7 mouse cellular contexts compared by ENCODE assay signal in the genomic region with DNA sequence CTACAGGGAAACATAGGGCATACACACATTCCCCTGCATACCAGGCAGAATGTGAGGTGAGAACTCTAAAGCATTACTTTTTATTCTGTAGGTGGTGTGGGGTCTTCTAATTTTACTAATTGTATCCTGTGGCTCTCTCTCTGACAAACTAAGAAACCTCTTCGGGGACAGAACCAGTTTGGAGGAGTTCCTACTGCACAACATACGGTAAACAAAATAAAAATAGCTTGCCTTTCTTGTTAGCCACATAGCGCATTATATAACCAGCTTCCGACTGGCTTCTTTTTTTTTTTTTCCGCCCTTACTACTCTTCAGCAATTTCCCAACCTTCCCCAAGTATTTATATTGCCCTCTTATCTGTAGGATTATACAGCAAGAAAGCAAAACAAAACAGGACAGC. TPM values are rescaled to one million over a fixed set of nuclear protein-coding genes. Genes with fewer than 3 reads are reported as not detected.
A peak's percentile ranks its signal among the peaks of the same experiment; 100 is the strongest.
DNase-seq lines count a peak whose midpoint lies in the region; ATAC-seq and TF ChIP-seq lines count a peak whose summit lies in the region.

No protein-coding gene starts in this region.

- 0 out of 2 replicates have a peak overlapping the region, but pooled peaks have one; percentile 92 for H3K27ac ChIP-seq in embryonic facial prominence, embryonic 14.5 days (replicated peaks; ENCODE audit: low read depth, low read length)
- peak overlapping the region; percentile 90 for H3K27ac ChIP-seq in limb, embryonic 10.5 days
- peak overlapping the region; percentile 42; the same call in 1 of the 2 replicates for H3K27ac ChIP-seq in small intestine, adult 2 months (ENCODE audit: insufficient read depth, low read depth, low read length)

- no peak for DNase-seq in lung, adult 2 months
- DNase-seq in lung, postnatal 10 days, result no peak
- DNase-seq in embryonic facial prominence, embryonic 14.5 days (ENCODE audit: low spot score), result no peak
- DNase-seq in limb, embryonic 10.5 days (ENCODE audit: low spot score), result no peak
- no peak for DNase-seq in right cerebral cortex, postnatal 25 days

- peak overlapping the region; percentile 46 for H3K4me3 ChIP-seq in lung, adult 2 months (replicated peaks; ENCODE audit: extremely low read depth, low read depth, low read length)
- peak overlapping the region; percentile 90 for H3K4me3 ChIP-seq in embryonic facial prominence, embryonic 14.5 days (ENCODE audit: low read depth, low read length)
- H3K4me3 ChIP-seq in limb, embryonic 10.5 days, result peak overlapping the region; percentile 90
- no peak overlapping the region for H3K4me3 ChIP-seq in small intestine, adult 2 months (ENCODE audit: low read depth, low read length)

- WGBS in lung, adult 2 months, result 1% methylated on average over 5 of the region's 5 CpGs
- WGBS in embryonic facial prominence, embryonic 14.5 days, result 3% methylated on average over 5 of the region's 5 CpGs
- 3% methylated on average over 5 of the region's 5 CpGs for WGBS in limb, embryonic 10.5 days
- WGBS in small intestine, adult 2 months, result 1% methylated on average over 5 of the region's 5 CpGs

- no peak for TF ChIP-seq POLR2A in lung, adult 2 months (IDR thresholded peaks at IDR 0.05; ENCODE audit: borderline replicate concordance, extremely low read depth, low read depth, low read length)
- no peak for TF ChIP-seq POLR2A in small intestine, adult 2 months (IDR thresholded peaks at IDR 0.05; ENCODE audit: low read depth, low read length)

- ATAC-seq in embryonic facial prominence, embryonic 14.5 days (ENCODE audit: low read depth), result no peak
- no peak for ATAC-seq in granulocyte monocyte progenitor cell, adult 5-6 weeks (replicated peaks; ENCODE audit: poor library complexity, severe bottlenecking)

- peaks cover 14% of the 10 kb centered on the region for H3K4me1 ChIP-seq in lung, adult 2 months (ENCODE audit: control insufficient read depth, insufficient read depth, low read length)
- peaks cover 31% of the 10 kb centered on the region for H3K4me1 ChIP-seq in embryonic facial prominence, embryonic 14.5 days (ENCODE audit: control insufficient read depth, insufficient read depth, low read length)
- H3K4me1 ChIP-seq in limb, embryonic 10.5 days, result peaks cover 50% of the 10 kb centered on the region
- peaks cover 14% of the 10 kb centered on the region for H3K4me1 ChIP-seq in small intestine, adult 2 months (ENCODE audit: control insufficient read depth, insufficient read depth, insufficient read length, low read length)

- H3K9ac ChIP-seq in embryonic facial prominence, embryonic 14.5 days (ENCODE audit: low read depth, low read length), result peak overlapping the region; percentile 94

- H3K36me3 ChIP-seq in embryonic facial prominence, embryonic 14.5 days (ENCODE audit: control insufficient read depth, insufficient read depth, low read length), result no peaks in the 10 kb centered on the region
- H3K36me3 ChIP-seq in limb, embryonic 10.5 days, result no peaks in the 10 kb centered on the region
- no peaks in the 10 kb centered on the region for H3K36me3 ChIP-seq in small intestine, adult 2 months (ENCODE audit: control insufficient read depth, insufficient read depth, low read length)

- TF ChIP-seq CTCF in lung, adult 2 months (IDR thresholded peaks at IDR 0.05; ENCODE audit: insufficient read depth, low read length), result no peak
- no peak for TF ChIP-seq CTCF in small intestine, adult 2 months (IDR thresholded peaks at IDR 0.05; ENCODE audit: extremely low read depth, insufficient read length, insufficient replicate concordance, low read depth, low read length)

- no peaks in the 10 kb centered on the region for H3K27me3 ChIP-seq in embryonic facial prominence, embryonic 14.5 days (replicated peaks; ENCODE audit: control insufficient read depth, insufficient read depth, low read length)
- peaks cover 24% of the 10 kb centered on the region for H3K27me3 ChIP-seq in limb, embryonic 10.5 days (ENCODE audit: low read depth, poor library complexity, severe bottlenecking)
- no peaks in the 10 kb centered on the region for H3K27me3 ChIP-seq in small intestine, adult 2 months (ENCODE audit: control insufficient read depth, insufficient read depth, low read length)

- peak overlapping the region; percentile 94 for H3K4me2 ChIP-seq in embryonic facial prominence, embryonic 14.5 days (ENCODE audit: low read depth, low read length)

- H3K9me3 ChIP-seq in embryonic facial prominence, embryonic 14.5 days (ENCODE audit: control insufficient read depth, low read length), result no peaks in the 10 kb centered on the region
- no peaks in the 10 kb centered on the region for H3K9me3 ChIP-seq in limb, embryonic 10.5 days (replicated peaks)

RNA-seq across cellular contexts. Expression of a gene that starts 2.0 kb away (rescaled TPM):
- polyA plus RNA-seq in lung, adult 2 months (2012; rRNA removed), result 16.7 and 19.8 TPM in 2 replicates
- polyA plus RNA-seq in embryonic facial prominence, embryonic 14.5 days (2014; fragmentation: Nextera tagmentation; extraction: Ambion mirVana), result 3.6 and 3.8 TPM in 2 replicates
- polyA plus RNA-seq in limb, embryonic 10.5 days (2016; fragmentation: Nextera tagmentation; extraction: Ambion mirVana), result 1.0 and 1.4 TPM in 2 replicates
- 9.2 and 34.9 TPM in 2 replicates for polyA plus RNA-seq in small intestine, adult 2 months (2012; rRNA removed)
- 26.9 and 35.7 TPM in 2 replicates for total RNA-seq in granulocyte monocyte progenitor cell, adult 5-6 weeks (2014; fragmentation: Nextera tagmentation)
- total RNA-seq in granulocyte monocyte progenitor cell, adult 5-6 weeks (2017), result 6.0 and 11.9 TPM in 2 replicates

Comparison
In these comparisons a context has a peak if more than half of its experiments do, and no peak if none do; other contexts are left out.
1. H3K27ac ChIP-seq: peak in every context shown above with its lines; median percentile 92 in embryonic facial prominence, embryonic 14.5 days; 90 in limb, embryonic 10.5 days; 42 in small intestine, adult 2 months.